Mouse (Mus musculus) midbrain, embryonic 15.5 days (tissue): ENCODE data around the gene Prex1. TPM values are rescaled to one million over a fixed set of nuclear protein-coding genes. Genes with fewer than 3 reads are reported as not detected.

Experiments used
- ATAC-seq: fragments of 200-750 bp; cut with Nextera tagmentation; replicated peaks from 2 replicates; pipeline ENCODE4 v1.8.0; 2017; ENCODE audit warnings: moderate TSS enrichment
- H3K27ac ChIP-seq: fragments of 300-500 bp; sonication (generic); 2 replicates; pipeline ENCODE4 v1.5.1; 2015; ENCODE audit warnings: mild to moderate bottlenecking, inconsistent platforms
- H3K27me3 ChIP-seq: fragments of 300-500 bp; sonication (generic); replicated peaks from 2 replicates; pipeline ENCODE4 v1.6.1; 2015; ENCODE audit warnings: inconsistent platforms
- H3K36me3 ChIP-seq: fragments of 300-500 bp; sonication (generic); replicated peaks from 2 replicates; pipeline ENCODE4 v1.6.1; 2015; ENCODE audit warnings: inconsistent platforms
- H3K4me1 ChIP-seq: fragments of 300-500 bp; sonication (generic); 2 replicates; pipeline ENCODE4 v1.6.1; 2015; ENCODE audit warnings: inconsistent platforms
- H3K4me2 ChIP-seq: fragments of 300-500 bp; sonication (generic); 2 replicates; pipeline ENCODE4 v1.6.1; 2015; ENCODE audit warnings: inconsistent platforms, mild to moderate bottlenecking, moderate library complexity
- H3K4me3 ChIP-seq: fragments of 300-500 bp; sonication (generic); 2 replicates; pipeline ENCODE4 v1.5.1; 2015; ENCODE audit warnings: mild to moderate bottlenecking, inconsistent platforms
- H3K9ac ChIP-seq: fragments of 300-500 bp; sonication (generic); 2 replicates; pipeline ENCODE4 v1.6.1; 2015; ENCODE audit warnings: mild to moderate bottlenecking, inconsistent platforms
- H3K9me3 ChIP-seq: fragments of 300-500 bp; sonication (generic); 2 replicates; pipeline ENCODE4 v1.6.1; 2016; ENCODE audit warnings: inconsistent platforms
- WGBS: fragments of 180-500 bp; shearing (Covaris S2); methylation state at CpG from one replicate; pipeline ENCODE4 v1.1.7; 2015; ENCODE audit warnings: mixed read lengths; 5-methylcytosine and 5-hydroxymethylcytosine counted together
- polyA plus RNA-seq: library from polyadenylated mRNA; unstranded; fragments of >200 nt; fragmentation: Nextera tagmentation; extraction: Ambion mirVana; gene quantifications from 2 replicates; pipeline ENCODE4 v1.2.1, GENCODE M21; 2015

The Prex1 gene
- polyA plus RNA-seq, 1 experiment from 2014 or later: 20.6 TPM

DNA sequence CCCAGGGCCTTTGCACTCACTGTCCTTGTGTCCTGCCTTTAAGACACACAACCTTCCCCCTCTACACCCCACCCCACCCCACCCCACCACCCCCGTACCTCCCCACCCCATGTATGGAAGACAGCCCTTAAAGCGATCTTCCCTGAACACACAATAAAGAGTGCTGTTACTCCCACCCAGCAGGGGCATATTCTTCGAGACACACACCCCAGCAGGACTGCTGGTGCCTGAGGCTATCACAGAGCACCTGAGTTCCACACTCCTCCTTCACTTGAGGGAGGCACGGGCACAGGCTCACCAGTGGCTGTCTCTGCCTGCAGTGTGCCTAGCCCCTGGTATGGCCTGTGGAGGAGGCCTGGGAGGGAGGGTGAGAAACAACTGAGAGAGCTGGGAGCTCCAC is 61.0 kb downstream of the Prex1 start:
- H3K27ac ChIP-seq: no peak overlapping the region
- H3K4me1 ChIP-seq: peaks cover 33% of the 10 kb centered on the region

DNA sequence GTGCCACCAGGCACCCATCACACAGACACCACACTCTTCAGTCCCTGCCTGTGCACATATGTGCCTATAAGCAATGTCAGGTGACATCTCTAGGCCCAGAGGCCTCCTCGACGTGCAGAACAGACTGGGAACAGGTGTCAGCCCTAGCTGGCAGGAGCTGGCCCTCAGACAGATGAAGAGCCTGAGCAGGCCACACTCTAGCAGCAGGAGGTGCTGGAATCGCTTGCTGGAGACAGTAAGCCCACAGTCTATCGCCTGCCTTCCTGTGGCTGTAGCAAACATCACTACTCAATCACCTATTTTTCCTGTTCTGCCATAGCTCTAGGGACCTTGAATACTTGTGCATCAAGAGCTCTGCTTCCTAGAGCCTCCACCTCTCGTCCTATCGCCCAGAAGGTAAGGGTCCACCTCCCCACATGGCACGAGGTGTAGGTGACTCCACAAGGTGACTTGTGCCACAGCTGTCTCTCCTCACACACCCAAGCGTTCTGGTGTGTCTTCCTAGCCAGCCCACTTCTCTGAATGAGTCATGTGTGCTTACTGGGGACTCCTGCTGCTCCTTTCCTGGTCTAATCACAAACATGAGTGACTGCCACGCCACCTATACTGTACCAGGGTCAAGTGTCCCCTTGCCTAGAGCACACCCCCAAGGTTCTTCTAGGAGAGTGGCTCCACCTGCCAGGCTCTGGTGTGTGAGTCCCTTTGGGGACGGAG is 62.2 kb downstream of the Prex1 start:
- H3K9me3 ChIP-seq: no peaks in the 10 kb centered on the region
- no peak overlapping the region for H3K4me3 ChIP-seq
- no peak overlapping the region for H3K4me2 ChIP-seq
- 76% methylated on average over 10 of the region's 10 CpGs for WGBS
- no peak for ATAC-seq
- no peaks in the 10 kb centered on the region for H3K36me3 ChIP-seq
- H3K27ac ChIP-seq: no peak overlapping the region
- H3K27me3 ChIP-seq: no peaks in the 10 kb centered on the region
- H3K9ac ChIP-seq: no peak overlapping the region
- H3K4me1 ChIP-seq: peaks cover 22% of the 10 kb centered on the region

More for the DNA sequence above, 61.0 kb downstream of the Prex1 start:
- Histone ChIP-seq H3K36me3 (no peaks in the 10 kb centered on the region), H3K27me3 (no peaks in the 10 kb centered on the region), H3K4me2 (no peak overlapping the region), H3K9me3 (no peaks in the 10 kb centered on the region), H3K9ac (no peak overlapping the region), H3K4me3 (no peak overlapping the region)
- 52% methylated on average over 4 of the region's 4 CpGs for WGBS
- no peak for ATAC-seq

DNA sequence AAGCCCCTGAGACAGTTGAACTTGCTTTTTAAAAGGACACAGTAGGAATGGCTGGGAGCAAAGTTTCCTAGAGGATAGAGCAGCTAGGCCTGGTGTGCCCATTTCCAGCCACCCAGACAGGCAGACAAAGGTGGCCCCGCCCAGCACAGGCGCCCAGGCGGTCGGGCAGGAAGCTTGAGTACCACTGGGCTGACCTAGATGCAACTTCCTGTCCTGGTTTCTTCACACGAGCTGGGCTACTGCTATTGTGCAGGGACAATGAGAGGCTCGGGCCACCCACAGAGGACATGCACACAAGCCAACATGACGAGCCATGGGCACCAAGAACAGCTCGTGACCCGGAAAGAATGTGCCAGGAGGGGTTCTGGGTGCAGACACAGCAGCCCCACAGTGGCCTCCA is 63.2 kb downstream of the Prex1 start:
- no peak for ATAC-seq
- H3K4me3 ChIP-seq: no peak overlapping the region
- H3K9me3 ChIP-seq: no peaks in the 10 kb centered on the region
- WGBS: 40% methylated on average over 9 of the region's 9 CpGs
- peaks cover 12% of the 10 kb centered on the region for H3K4me1 ChIP-seq
- no peak overlapping the region for H3K9ac ChIP-seq
- no peak overlapping the region for H3K4me2 ChIP-seq
- no peak overlapping the region for H3K27ac ChIP-seq
- H3K36me3 ChIP-seq: no peaks in the 10 kb centered on the region
- no peaks in the 10 kb centered on the region for H3K27me3 ChIP-seq

DNA sequence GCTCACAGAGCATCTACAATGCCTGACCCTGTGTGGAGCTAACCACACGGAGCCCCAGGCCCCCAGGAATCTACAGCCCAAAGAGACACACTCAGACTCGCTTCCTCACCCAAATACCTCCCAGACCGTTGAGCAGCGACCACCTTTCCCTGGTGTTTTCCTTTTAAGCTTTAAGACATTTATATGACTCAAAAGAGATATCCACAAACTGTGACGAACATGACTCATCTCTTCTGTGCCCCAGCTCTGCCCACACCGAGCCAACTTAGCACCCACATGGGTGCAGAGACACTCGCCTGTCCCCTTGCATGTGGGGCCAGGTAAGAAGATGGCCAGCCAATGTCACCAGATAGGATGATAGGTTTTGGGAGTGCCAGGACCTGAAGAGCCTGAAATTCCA is 66.4 kb downstream of the Prex1 start:
- no peak overlapping the region for H3K9ac ChIP-seq
- no peaks in the 10 kb centered on the region for H3K9me3 ChIP-seq
- H3K36me3 ChIP-seq: no peaks in the 10 kb centered on the region
- H3K4me3 ChIP-seq: no peak overlapping the region
- H3K27me3 ChIP-seq: no peaks in the 10 kb centered on the region
- 77% methylated on average over 7 of the region's 7 CpGs for WGBS
- peaks cover 7% of the 10 kb centered on the region; the same call in 1 of the 2 replicates for H3K4me1 ChIP-seq
- no peak overlapping the region for H3K27ac ChIP-seq
- no peak overlapping the region for H3K4me2 ChIP-seq
- ATAC-seq: no peak

DNA sequence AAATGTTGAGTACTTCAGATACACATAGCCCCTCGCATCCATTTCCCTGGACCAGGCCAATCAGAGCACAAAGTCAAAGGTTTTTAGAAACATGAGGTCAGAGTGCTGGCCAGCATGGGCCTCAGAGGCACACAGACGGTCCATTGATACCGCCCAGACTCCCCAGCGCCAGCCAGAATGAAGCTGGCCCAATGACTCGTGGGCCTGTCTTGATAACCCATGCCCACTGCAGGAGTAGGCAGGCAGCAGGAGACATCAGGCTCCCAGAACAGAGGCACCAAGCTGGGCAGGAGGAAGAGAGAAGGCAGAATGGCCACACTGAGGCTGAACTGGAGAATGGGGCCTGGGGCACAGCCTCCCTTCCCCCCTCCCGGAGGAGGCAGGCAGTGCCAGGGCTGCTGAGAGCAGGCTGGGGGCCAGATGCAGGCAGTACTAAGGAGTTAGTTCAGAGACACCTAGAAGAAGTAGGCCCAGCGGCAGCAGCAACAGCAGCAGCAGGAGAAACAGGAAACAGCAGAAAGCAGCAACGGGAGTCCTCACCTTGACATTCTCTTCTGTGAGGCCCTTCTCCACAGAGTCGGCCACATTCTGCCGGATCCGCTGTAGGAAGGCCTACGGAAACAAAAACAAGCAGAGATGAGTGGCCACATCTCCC is 67.1 kb downstream of the Prex1 start:
- H3K4me2 ChIP-seq: no peak overlapping the region
- no peak overlapping the region for H3K9ac ChIP-seq
- H3K27ac ChIP-seq: no peak overlapping the region
- peaks cover 5% of the 10 kb centered on the region; the same call in 1 of the 2 replicates for H3K4me1 ChIP-seq
- no peak for ATAC-seq
- H3K9me3 ChIP-seq: no peaks in the 10 kb centered on the region
- 76% methylated on average over 12 of the region's 12 CpGs for WGBS
- no peaks in the 10 kb centered on the region for H3K27me3 ChIP-seq
- no peak overlapping the region for H3K4me3 ChIP-seq
- H3K36me3 ChIP-seq: no peaks in the 10 kb centered on the region

DNA sequence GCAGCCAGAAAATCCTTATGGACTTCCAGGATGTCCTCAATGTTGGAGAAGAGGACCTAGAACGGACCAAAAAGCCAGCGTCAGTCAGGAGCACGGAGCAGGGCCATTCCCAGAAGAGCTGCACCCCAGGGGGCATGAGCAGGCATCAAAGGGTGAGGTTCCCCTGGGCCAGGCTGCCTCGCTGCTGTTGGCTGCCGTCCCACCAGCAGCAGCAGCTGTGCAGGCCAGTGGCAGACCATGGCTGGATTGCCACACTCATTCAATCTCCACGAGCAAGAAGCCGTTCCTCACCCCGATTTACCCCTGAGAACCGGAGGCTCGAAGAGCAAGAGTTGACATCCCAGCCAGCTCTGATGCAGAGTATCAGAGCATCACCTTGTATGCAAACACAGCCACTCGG is 68.8 kb downstream of the Prex1 start:
- 73% methylated on average over 11 of the region's 11 CpGs for WGBS
- H3K27me3 ChIP-seq: no peaks in the 10 kb centered on the region
- H3K4me1 ChIP-seq: no peaks in the 10 kb centered on the region
- H3K27ac ChIP-seq: no peak overlapping the region
- no peaks in the 10 kb centered on the region for H3K36me3 ChIP-seq
- ATAC-seq: no peak
- H3K9ac ChIP-seq: no peak overlapping the region
- no peaks in the 10 kb centered on the region for H3K9me3 ChIP-seq
- H3K4me2 ChIP-seq: no peak overlapping the region
- no peak overlapping the region for H3K4me3 ChIP-seq

DNA sequence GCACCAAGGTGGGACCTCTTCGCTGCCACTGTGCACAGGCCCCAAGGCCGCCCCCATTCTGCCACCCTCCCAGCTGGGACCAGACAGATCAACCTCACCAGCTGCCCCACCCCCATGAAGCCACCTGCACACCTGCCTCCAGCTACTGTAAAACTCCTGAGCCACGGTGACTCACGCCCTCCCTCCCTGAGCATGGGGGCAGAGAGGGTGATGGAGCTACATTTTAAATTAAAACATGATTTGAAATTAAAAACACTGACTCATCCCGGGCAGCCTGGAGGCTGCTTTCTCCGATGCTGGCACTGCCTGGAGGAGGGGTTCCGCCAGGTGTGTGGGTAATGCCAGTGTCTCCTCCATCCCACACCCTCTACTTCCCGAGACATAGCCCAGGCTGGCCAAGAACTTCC is 71.0 kb downstream of the Prex1 start:
- no peaks in the 10 kb centered on the region for H3K9me3 ChIP-seq
- no peak overlapping the region for H3K4me3 ChIP-seq
- H3K9ac ChIP-seq: no peak overlapping the region
- peaks cover 1% of the 10 kb centered on the region for H3K4me1 ChIP-seq
- no peaks in the 10 kb centered on the region for H3K36me3 ChIP-seq
- WGBS: 93% methylated on average over 8 of the region's 8 CpGs
- no peak overlapping the region for H3K4me2 ChIP-seq
- no peaks in the 10 kb centered on the region for H3K27me3 ChIP-seq
- no peak for ATAC-seq
- no peak overlapping the region for H3K27ac ChIP-seq

DNA sequence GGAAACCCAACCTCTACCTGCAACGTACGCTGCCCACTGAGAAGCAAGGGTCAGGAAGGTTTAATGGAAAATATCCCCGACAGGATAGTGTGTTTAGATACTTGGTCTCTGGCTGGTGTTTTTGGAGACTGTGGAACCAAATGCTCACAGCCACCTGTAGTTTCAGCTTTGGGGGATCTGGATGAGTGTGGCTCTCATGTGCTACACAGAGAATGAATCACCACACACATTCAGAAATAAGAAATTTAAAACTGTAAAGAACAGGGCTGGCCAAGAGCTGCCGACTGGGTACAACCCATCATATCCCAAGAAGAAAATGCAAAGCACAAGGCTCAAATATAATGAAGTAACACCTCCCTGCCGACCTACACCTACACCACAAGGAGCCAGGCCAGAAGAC is 73.9 kb downstream of the Prex1 start:
- Histone ChIP-seq H3K4me1 (peaks cover 9% of the 10 kb centered on the region), H3K27ac (no peak overlapping the region), H3K27me3 (no peaks in the 10 kb centered on the region), H3K9me3 (no peaks in the 10 kb centered on the region), H3K9ac (no peak overlapping the region), H3K4me2 (no peak overlapping the region), H3K4me3 (no peak overlapping the region), H3K36me3 (no peaks in the 10 kb centered on the region)
- no peak for ATAC-seq
- 95% methylated on average over 5 of the region's 5 CpGs for WGBS

DNA sequence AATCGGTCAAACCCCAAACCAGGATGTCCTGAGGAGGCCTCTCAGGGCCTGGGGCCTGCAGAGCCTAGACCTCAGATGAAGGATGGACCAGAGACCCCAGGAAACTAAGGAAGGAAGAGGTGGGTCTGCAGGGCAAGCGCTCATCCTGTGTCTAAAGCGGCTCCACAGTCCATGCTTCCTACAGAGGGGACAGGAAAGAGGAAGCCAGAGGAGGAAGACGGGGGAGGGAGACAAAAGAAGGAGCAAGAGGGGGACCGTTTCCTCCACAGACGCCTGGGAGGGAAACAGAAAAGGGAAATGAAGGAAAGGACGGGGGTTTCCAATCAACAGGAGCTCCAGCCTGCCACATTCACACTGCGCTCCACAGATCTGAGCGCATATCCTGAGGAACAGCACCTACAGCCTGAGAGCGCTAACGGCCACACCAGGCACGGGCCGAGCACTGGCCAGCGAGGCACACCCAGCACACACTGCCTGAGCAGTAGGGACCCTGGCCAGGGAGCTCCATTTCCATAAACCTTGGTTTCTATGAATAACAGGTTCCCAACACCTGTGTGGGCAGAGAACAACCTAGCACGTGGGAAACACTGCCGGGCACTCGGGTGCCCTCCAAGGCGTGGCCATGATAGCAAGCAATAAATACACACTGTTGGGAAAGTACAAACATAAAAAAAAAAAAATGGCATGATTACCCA is 74.5 kb downstream of the Prex1 start:
- peaks cover 9% of the 10 kb centered on the region for H3K4me1 ChIP-seq
- H3K9me3 ChIP-seq: no peaks in the 10 kb centered on the region
- no peak overlapping the region for H3K4me3 ChIP-seq
- H3K4me2 ChIP-seq: no peak overlapping the region
- no peak for ATAC-seq
- no peak overlapping the region for H3K27ac ChIP-seq
- no peaks in the 10 kb centered on the region for H3K27me3 ChIP-seq
- no peak overlapping the region for H3K9ac ChIP-seq
- 81% methylated on average over 18 of the region's 18 CpGs for WGBS
- H3K36me3 ChIP-seq: no peaks in the 10 kb centered on the region

DNA sequence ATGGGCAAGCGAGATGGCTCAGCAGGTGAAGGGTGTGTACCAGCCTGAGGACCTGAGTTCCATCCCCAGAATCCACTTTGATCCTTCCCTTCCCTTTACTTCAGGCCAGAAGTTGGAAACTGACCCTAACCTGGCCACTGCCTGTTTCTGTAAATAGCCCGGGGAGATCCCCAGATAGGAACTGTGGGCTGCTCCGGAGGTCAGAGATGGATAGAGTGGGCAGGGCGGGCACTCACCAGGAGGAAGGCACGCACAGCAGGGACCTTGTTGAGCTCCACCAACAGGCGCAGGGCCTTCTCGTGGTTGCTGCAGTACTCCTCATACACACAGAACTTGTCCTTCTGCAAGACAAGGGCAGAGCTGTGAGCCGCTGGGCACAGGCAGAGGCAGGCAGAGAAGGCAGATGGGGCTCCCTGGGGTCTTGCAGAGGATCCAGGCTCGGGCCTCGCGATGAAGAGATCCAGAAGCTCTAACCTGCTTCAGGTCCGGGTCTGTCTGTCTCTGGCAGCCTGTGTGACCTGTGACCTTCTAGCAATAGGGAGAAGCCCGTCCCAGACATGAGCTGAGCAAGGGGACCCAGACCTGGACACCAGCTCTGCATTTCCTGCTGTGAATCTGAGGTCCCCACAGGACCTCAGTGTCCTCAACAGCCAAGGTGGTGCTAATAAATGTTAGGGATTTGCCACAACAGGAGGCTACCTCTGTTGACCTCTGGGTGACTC is 75.4 kb downstream of the Prex1 start:
- no peak for ATAC-seq
- 80% methylated on average over 13 of the region's 13 CpGs for WGBS

DNA sequence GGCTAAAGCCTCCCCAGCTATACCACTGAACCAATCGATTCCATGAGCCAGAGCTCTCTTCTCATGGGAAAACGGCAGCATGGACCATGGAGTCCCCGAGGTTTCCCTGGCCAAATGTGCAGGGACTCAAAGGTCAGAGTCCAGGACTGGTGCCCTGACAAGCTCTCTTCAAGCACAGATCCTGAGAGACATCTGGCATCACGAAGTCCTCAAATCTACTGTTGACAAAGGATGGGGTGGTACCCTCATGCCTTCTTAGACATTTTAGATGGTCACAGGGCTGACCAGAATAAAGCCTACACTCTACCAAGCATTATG is 76.0 kb downstream of the Prex1 start:
- no peak overlapping the region for H3K4me3 ChIP-seq
- no peaks in the 10 kb centered on the region for H3K9me3 ChIP-seq
- no peak overlapping the region for H3K9ac ChIP-seq
- H3K27me3 ChIP-seq: no peaks in the 10 kb centered on the region
- H3K4me2 ChIP-seq: no peak overlapping the region
- no peak overlapping the region for H3K27ac ChIP-seq
- 81% methylated on average over 4 of the region's 4 CpGs for WGBS
- no peaks in the 10 kb centered on the region for H3K36me3 ChIP-seq
- ATAC-seq: no peak
- H3K4me1 ChIP-seq: peaks cover 9% of the 10 kb centered on the region

More for the DNA sequence above, 75.4 kb downstream of the Prex1 start:
- Histone ChIP-seq H3K4me1 (peaks cover 9% of the 10 kb centered on the region), H3K27me3 (no peaks in the 10 kb centered on the region), H3K4me3 (no peak overlapping the region), H3K27ac (no peak overlapping the region), H3K9me3 (no peaks in the 10 kb centered on the region), H3K36me3 (no peaks in the 10 kb centered on the region), H3K9ac (no peak overlapping the region), H3K4me2 (no peak overlapping the region)

DNA sequence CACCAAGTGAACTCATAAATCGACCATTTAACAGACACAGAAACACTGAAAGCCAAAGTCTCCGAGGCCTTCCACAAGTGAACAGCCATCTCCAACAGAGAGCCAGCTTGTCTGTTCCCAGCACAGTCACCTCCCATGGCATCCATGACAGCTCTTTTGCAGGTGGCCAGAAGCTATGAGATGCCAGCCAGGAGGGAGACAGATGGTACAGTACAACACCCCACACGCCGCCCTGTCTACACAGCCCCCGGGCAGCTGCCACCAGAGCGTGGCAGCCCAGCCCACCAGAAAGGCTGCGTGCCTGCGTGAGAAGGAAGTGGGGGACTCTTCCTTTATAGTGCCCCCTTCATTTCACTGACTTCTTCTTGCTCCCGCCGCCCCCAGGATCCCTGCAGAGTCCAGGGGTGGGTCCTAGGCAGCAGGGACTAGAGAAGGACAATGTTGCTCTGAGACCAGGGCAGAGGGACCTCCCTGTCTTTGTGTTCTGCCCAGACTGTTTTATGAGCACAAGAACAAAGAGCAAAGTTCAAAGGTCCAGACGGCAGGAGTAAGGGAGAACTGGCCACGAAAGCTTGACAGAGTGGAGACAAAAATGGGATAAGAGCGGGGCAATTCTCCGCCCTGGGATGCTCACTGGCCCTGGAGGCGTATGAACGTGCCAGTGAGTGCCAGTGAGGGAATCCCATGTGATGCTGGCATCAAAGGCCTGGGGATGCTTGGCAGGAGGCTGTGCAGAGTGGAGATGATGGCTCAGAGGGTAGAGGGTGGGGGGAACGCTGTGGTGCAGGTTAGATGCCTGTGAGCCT is 76.6 kb downstream of the Prex1 start:
- H3K9ac ChIP-seq: no peak overlapping the region
- H3K4me1 ChIP-seq: peaks cover 9% of the 10 kb centered on the region
- H3K27ac ChIP-seq: no peak overlapping the region
- H3K4me3 ChIP-seq: no peak overlapping the region
- no peaks in the 10 kb centered on the region for H3K36me3 ChIP-seq
- H3K27me3 ChIP-seq: no peaks in the 10 kb centered on the region
- 51% methylated on average over 17 of the region's 17 CpGs for WGBS
- no peak overlapping the region for H3K4me2 ChIP-seq
- no peak for ATAC-seq
- no peaks in the 10 kb centered on the region for H3K9me3 ChIP-seq
